Mouse (Mus musculus) cortical plate, adult 2 months (tissue): ENCODE results near the gene Cldn16. TPM values are rescaled to one million over a fixed set of nuclear protein-coding genes. Genes with fewer than 3 reads are reported as not detected.
"Not testable (repeated sequence)": the region's sequence is repeated elsewhere in the genome, so short reads cannot be mapped to it uniquely, and the experiment has no call there.

Source experiments
- H3K27ac ChIP-seq: fragments of 200-500 bp; 2 replicates; pipeline ENCODE4 v1.5.1; 2012; ENCODE audit warnings: low read length, control low read depth, inconsistent platforms; ENCODE audit not compliant: insufficient read depth
- H3K4me1 ChIP-seq: fragments of 200-500 bp; 2 replicates; pipeline ENCODE4 v1.6.1; 2011; ENCODE audit warnings: low read length; ENCODE audit not compliant: control insufficient read depth, insufficient read depth
- H3K4me3 ChIP-seq: fragments of 200-500 bp; 2 replicates; pipeline ENCODE4 v1.5.1; 2011; ENCODE audit warnings: mild to moderate bottlenecking, low read length, control low read depth; ENCODE audit not compliant: insufficient read depth
- CTCF ChIP-seq: fragments of 200-500 bp; IDR thresholded peaks from 2 replicates; pipeline ENCODE4 v1.5.1; 2011; ENCODE audit warnings: mild to moderate bottlenecking, control low read depth, low read length; ENCODE audit not compliant: insufficient read depth; ENCODE audit errors: extremely low read depth
- POLR2A ChIP-seq: fragments of 200-500 bp; IDR thresholded peaks from 2 replicates; pipeline ENCODE4 v1.6.1; 2011; ENCODE audit warnings: mild to moderate bottlenecking, low read length, control low read depth; ENCODE audit not compliant: insufficient read depth; ENCODE audit errors: extremely low read depth
- polyA plus RNA-seq: library from polyadenylated mRNA; depleted of rRNA; stranded (reverse); fragments of >200 nt; gene quantifications from 2 replicates; pipeline ENCODE4 v1.2.3, GENCODE M21; 2012

The Cldn16 gene
- polyA plus RNA-seq, 1 experiment, result not detected

DNA sequence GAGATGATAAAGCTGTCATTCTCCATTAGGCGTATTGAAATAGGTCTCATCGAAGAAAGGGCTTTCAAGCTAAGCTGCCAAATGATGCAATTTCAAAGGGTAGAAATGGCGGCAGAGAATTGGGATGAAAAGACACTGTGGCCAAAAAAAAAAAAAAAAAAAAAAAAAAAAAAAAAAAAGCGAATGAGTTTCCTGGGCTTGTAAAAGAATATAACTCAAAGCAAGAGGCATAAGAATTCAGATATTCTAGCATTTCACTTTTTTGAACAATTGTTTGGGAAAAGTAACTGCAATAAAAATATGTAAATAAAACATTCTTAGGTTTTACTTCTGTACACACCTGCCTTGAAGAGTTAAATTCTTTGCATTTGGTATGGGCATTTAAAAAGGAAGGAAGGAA is 3.6 kb downstream of the Cldn16 start:
- Histone ChIP-seq H3K4me3 (no peak overlapping the region), H3K4me1 (no peaks in the 10 kb centered on the region), H3K27ac (no peak overlapping the region)
- TF ChIP-seq POLR2A, result no peak
- TF ChIP-seq CTCF, result no peak

DNA sequence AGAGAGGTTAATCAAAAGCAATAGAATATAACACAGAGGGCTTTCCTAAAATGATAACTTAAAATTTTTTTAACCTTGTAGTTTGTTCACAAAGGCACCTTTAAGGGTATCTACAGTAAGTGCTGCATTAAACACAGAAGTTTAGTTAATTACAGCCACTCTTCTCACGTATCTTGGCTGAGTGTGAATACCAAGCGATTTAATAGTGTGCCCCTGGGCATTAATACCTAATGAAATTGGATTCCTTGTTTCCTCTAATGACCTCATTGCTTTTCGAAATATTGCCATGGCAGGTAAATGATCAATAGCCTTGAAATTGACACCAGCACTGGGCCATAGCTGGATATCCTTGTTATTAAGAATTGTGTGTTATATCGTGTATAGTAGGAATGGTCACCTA is 8.3 kb downstream of the Cldn16 start:
- Histone ChIP-seq H3K4me3 (no peak overlapping the region), H3K27ac (no peak overlapping the region), H3K4me1 (no peaks in the 10 kb centered on the region)
- TF ChIP-seq CTCF, result no peak
- no peak for TF ChIP-seq POLR2A

DNA sequence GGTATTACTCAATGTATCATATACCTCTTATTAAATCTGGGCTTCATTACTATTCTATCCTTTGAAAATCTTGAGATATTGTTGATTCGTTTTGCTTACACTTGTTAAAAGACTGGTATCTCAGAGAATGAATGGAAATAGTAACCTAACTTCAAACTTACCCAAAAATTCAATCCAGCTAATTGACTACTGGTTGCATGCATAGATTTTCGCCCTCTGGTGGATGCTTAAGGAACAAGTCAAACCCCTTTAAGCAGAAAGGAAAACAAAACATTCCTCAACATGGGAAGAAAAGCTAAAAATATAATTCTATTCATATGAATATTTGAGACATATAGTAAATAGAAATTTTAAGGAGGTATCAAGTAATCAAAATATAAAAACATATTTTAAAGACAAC is 32.8 kb downstream of the Cldn16 start:
- no peak for TF ChIP-seq POLR2A
- TF ChIP-seq CTCF, result no peak
- Histone ChIP-seq H3K27ac (no peak overlapping the region), H3K4me1 (no peaks in the 10 kb centered on the region), H3K4me3 (no peak overlapping the region)

DNA sequence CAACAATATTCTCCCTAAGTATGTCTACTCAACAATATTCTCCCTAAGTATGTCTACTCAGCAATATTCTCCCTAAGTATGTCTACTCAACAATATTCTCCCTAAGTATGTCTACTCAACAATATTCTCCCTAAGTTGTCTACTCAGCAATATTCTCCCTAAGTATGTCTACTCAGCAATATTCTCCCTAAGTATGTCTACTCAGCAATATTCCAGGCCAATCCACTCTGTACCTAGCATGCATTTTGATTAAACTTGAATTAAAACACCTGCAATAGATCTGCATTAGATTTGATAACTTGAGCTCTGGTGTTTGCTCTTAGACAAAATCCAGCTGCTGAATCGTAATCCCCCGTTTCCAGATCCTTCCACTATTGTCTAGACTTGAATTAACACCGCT is 36.8 kb downstream of the Cldn16 start:
- not testable (repeated sequence) for H3K4me1 ChIP-seq, H3K27ac ChIP-seq, H3K4me3 ChIP-seq

DNA sequence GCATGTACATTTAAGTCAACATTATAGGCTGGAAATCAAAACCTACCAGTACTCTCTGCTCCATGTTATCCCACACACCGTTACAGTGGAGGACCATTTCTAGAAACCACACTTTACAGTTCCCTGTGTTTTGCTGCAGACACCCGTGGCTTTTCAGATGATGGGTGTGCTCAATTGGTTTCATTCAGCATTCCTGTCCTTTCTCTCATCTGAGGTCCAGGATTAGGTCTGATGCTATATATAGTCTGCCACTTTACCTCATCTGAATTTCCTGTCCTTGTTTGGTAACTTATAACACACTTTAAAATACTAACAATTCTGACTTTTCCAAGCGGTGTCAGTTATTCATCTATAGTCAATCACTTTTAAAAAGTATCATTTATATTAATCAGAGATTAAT is 37.8 kb downstream of the Cldn16 start:
- Histone ChIP-seq H3K4me3 (no peak overlapping the region), H3K4me1 (no peaks in the 10 kb centered on the region), H3K27ac (no peak overlapping the region)
- TF ChIP-seq POLR2A (no peak), CTCF (no peak)

DNA sequence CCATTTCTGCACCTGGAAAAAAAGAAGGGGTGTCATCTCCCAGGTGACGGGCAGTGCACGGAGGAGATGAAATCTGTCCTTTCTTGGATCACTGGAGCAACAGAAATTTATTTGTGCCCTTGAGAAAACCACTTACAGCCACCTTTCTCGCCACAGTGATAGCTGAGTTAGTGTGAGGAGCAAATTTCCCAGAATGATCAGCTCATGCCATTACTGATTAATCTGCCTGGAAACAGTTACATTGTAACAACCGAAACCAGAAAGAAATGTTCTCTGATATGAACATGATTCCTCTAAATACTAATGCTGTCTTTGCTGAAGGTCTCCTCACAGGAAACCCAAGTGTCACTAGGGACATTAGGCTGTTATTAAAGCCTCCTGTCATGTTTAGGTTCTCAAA is 42.0 kb downstream of the Cldn16 start:
- no peaks in the 10 kb centered on the region for H3K4me1 ChIP-seq
- no peak for TF ChIP-seq POLR2A
- no peak for TF ChIP-seq CTCF
- H3K27ac ChIP-seq, result no peak overlapping the region
- H3K4me3 ChIP-seq, result no peak overlapping the region

DNA sequence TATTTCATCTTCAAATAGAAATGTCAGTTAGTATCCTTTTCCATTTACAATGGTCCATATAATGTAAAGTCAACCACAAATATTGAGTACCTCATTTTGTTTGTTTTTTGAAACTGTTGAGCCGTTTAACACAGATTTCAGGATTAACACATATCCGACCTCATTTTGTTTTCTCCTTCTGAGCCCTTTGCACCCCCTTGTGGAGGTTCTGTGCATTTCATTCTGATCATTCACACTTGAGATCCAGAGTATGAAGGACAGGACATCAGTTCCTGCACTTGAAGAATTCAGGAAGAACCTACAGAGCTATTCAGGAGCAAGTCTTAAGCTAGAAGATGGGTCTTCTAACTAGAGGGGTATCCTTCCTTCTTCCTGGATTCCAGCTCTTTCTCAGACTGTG is 56.7 kb downstream of the Cldn16 start:
- Histone ChIP-seq H3K4me1 (no peaks in the 10 kb centered on the region), H3K27ac (no peak overlapping the region), H3K4me3 (no peak overlapping the region)
- TF ChIP-seq POLR2A (no peak), CTCF (peak; percentile 47; the same call in 1 of the 2 replicates)

DNA sequence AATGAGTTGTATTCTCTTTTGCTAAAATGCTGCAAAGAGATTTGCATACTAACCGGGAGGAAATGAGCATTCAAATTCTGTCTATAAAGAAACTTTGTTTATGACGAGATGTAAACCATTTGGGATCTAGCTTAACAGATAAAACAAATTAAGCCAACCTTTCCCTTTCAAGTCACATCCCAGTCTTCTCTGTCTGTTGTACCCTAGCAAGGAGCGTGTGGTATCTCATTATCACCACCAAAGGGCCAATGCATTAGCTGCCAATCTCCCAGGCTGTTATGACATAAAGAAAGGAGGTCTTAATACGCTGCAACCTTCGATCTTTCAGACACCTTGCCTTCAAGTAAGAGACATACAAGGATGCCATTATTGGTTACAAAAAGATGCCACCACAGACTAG is 62.9 kb downstream of the Cldn16 start:
- Histone ChIP-seq H3K27ac (no peak overlapping the region), H3K4me1 (no peaks in the 10 kb centered on the region), H3K4me3 (no peak overlapping the region)
- TF ChIP-seq CTCF (no peak), POLR2A (no peak)

DNA sequence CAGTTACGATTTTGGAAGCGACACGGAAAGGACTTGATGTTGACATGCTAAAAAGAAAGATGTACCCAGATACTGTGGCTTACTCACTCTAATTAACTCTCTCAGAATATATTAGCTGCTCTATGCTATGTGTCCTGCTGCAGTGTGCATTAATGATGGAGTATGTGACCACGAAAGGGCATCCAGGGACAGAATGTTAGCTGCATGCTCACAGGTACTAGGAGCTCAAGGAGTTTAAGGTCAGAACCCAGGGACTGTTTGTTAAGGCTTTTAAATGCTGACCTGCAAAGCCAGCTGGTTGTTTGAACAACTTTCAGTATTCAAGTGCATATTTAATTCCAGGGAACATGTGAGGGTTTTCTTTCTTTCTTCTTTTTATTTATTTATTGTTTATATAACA is 63.7 kb downstream of the Cldn16 start, which contains the start of gene Tmem207:
TSS of gene Tmem207 (minus strand) at position 101 of the 400 bp plus-strand sequence.
- TF ChIP-seq CTCF, result no peak
- no peak for TF ChIP-seq POLR2A
- no peak within 1 kb of the TSS for H3K4me3 ChIP-seq
- H3K27ac ChIP-seq, result no peak within 1 kb of the TSS
- no peaks in the 10 kb centered on the region for H3K4me1 ChIP-seq

DNA sequence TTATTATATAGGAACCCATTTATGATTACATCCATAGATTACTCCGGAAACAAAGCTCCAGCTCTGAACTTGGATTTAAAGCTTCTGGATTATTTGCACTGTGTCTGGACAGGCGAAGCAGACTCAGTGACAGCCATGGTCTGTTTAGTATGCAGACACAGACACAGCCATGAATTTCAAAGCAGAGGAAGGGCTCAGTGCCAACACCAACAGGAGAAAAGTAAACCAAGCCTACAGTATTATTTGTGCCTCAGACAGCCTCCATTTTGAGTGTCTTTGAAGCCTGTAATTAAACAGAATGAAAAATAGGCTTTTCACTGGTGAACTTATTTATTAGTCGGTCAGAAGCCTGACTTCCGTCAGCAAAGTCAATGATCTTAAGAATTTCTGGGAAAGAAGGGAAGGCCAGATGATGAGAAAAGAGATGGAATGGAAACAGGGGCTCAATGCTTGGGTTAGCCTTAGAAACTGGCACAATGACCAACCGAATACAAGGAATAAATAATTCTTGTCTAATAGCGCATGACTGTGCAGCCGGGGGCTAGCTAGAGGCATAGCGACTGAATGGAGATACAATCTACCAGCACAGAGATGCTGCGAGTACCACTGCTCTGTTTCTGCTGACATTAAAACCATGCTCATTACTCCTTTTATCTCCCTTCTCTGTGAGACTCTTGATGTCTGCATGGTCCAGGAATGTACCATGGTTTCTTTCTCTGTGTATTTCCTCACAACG is 65.2 kb downstream of the Cldn16 start:
- Histone ChIP-seq H3K27ac (no peak overlapping the region), H3K4me3 (no peak overlapping the region), H3K4me1 (no peaks in the 10 kb centered on the region)
- TF ChIP-seq CTCF (no peak), POLR2A (no peak)
